Mouse (Mus musculus): ENCODE measurements around the gene Fam19a1.

- TF ChIP-seq CTCF (IDR thresholded peaks at IDR 0.05; ENCODE audit: low read depth, low read length) (no peak), EP300 (IDR thresholded peaks at IDR 0.05; ENCODE audit: insufficient read depth, low read depth, low read length) (no peak), POLR2A (IDR thresholded peaks at IDR 0.05; ENCODE audit: insufficient read depth, low read length) (no peak)
Observed at GRCm38 (mm10) chr6:96116534-96117272, 3.7 kb downstream of the Fam19a1 start.

All from ES-Bruce4 (cell line).